Mouse (Mus musculus) G1E (cell line): ENCODE data around the gene Bzw2. TPM values are rescaled to one million over a fixed set of nuclear protein-coding genes. Genes with fewer than 3 reads are reported as not detected.

ENCODE experiments used
- ATAC-seq: 2 replicates; pipeline ENCODE4 v1.8.0; 2016; ENCODE audit warnings: mild to moderate bottlenecking; ENCODE audit not compliant: insufficient number of reproducible peaks, poor library complexity, low FRiP score, severe bottlenecking; ENCODE audit errors: extremely low read depth
- DNase-seq: peaks from one replicate; pipeline ENCODE4 v3.0.0; 2012; ENCODE audit warnings: low spot score
- H3K27me3 ChIP-seq: 2 replicates; pipeline ENCODE4 v1.6.1; 2012; ENCODE audit warnings: mild to moderate bottlenecking, low read length, inconsistent platforms; ENCODE audit not compliant: insufficient read depth
- H3K36me3 ChIP-seq: replicated peaks from 2 replicates; pipeline ENCODE3; 2012; ENCODE audit warnings: mild to moderate bottlenecking, inconsistent platforms
- H3K4me1 ChIP-seq: 2 replicates; pipeline ENCODE4 v1.6.1; 2012; ENCODE audit warnings: low read depth, low read length, inconsistent platforms, mixed read lengths; ENCODE audit not compliant: insufficient read depth
- H3K4me3 ChIP-seq: 2 replicates; pipeline ENCODE4 v1.5.1; 2012; ENCODE audit warnings: low read depth, mild to moderate bottlenecking, inconsistent platforms, low read length, moderate library complexity, mixed read lengths
- H3K9me3 ChIP-seq: replicated peaks from 2 replicates; pipeline ENCODE4 v1.6.1; 2012; ENCODE audit warnings: inconsistent platforms
- CTCF ChIP-seq: IDR thresholded peaks from 2 replicates; pipeline ENCODE4 v1.5.1; 2012; ENCODE audit warnings: low read depth, low read length, inconsistent platforms, mixed read lengths
- GATA1 ChIP-seq: IDR thresholded peaks from 2 replicates; pipeline ENCODE4 v1.6.1; 2012; ENCODE audit warnings: borderline replicate concordance, low read length, inconsistent platforms, mixed read lengths
- GATA2 ChIP-seq: IDR thresholded peaks from 2 replicates; pipeline ENCODE4 v1.6.1; 2012; ENCODE audit warnings: low read depth, low read length, inconsistent platforms, borderline replicate concordance
- POLR2AphosphoS5 ChIP-seq: IDR thresholded peaks from 2 replicates; pipeline ENCODE4 v1.6.1; 2012; ENCODE audit warnings: low read depth, low read length, inconsistent platforms; ENCODE audit not compliant: insufficient replicate concordance
- TAL1 ChIP-seq: conservative IDR thresholded peaks from 2 replicates; pipeline ENCODE4 v1.6.1; 2012; ENCODE audit warnings: low read depth, low read length, inconsistent platforms, mixed read lengths
- polyA plus RNA-seq: library from polyadenylated mRNA; stranded (reverse); fragments of >175 nt; gene quantifications from 2 replicates; pipeline ENCODE4 v1.2.3, GENCODE M21; 2012
- total RNA-seq, 2 experiments: library from RNA; stranded (forward) in 1 of 2; stranded (reverse) in 1 of 2; fragments of 200-1000 nt in 1 of 2; fragments of >200 nt in 1 of 2; fragmentation: Nextera tagmentation in 1 of 2; gene quantifications; 2 replicates each; pipeline ENCODE4 v1.2.3; 2014 to 2017

Bzw2 gene
- total and polyA plus RNA-seq, 3 experiments: 23.8 to 134 (median 129) TPM

DNA sequence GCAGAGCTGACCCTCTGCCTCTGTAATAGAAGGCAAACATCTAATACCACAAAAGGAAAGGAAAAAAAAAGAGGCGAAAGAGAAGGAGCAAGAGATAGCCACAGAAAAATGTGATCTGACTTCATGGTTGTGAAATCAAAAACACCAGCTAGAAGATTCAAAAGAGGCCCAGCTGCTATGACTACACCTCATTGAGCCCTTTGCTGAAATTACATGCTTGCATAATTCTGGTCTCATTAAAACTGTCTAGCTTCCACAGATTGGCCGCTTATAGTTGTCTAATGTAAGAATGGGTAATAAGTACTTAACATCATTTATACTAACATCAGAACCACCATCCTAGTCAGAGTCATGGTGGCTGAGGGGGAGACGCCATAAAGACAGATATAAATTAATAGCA lies 25.2 kb downstream of the Bzw2 start:
- H3K27me3 ChIP-seq: no peaks in the 10 kb centered on the region
- H3K9me3 ChIP-seq: no peaks in the 10 kb centered on the region
- H3K4me1 ChIP-seq: peaks cover 6% of the 10 kb centered on the region; the same call in 1 of the 2 replicates
- H3K36me3 ChIP-seq: peaks cover 93% of the 10 kb centered on the region
- H3K4me3 ChIP-seq: no peak overlapping the region
- DNase-seq (no peak), ATAC-seq (no peak)
- TF ChIP-seq TAL1: no peak
- no peak for TF ChIP-seq GATA2
- no peak for TF ChIP-seq CTCF
- no peak for TF ChIP-seq POLR2AphosphoS5
- TF ChIP-seq GATA1: no peak

- Histone ChIP-seq H3K36me3 (peaks cover 92% of the 10 kb centered on the region), H3K9me3 (no peaks in the 10 kb centered on the region), H3K27me3 (no peaks in the 10 kb centered on the region), H3K4me3 (no peak overlapping the region), H3K4me1 (peaks cover 6% of the 10 kb centered on the region; the same call in 1 of the 2 replicates)
- DNase-seq: no peak
- ATAC-seq: no peak
- TF ChIP-seq CTCF (no peak), GATA1 (no peak), POLR2AphosphoS5 (no peak), GATA2 (no peak), TAL1 (no peak)
Observed at GRCm38 (mm10) chr12:36132254-36132653, 25.6 kb downstream of the Bzw2 start.

DNA sequence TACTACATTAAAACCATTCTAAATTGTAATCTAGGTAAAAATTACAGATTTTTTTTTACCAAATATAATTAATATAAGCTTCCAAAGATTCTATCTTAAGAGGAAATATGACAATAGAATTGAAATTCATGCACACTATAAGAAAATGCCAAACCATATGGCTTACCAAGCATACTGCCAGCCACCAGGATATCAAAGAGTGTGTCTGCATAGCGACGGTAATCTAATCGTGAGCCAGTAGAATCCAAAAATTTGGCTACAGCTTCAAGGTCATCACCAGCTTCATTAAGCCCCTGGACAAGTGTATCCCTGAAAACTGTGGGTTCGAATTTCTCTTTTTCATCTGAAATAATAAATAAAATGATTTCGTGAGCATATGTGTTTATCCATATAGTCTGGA lies 28.1 kb downstream of the Bzw2 start:
- TF ChIP-seq POLR2AphosphoS5: no peak
- ATAC-seq (no peak), DNase-seq (no peak)
- Histone ChIP-seq H3K4me1 (peaks cover 6% of the 10 kb centered on the region; the same call in 1 of the 2 replicates), H3K4me3 (no peak overlapping the region), H3K9me3 (no peaks in the 10 kb centered on the region), H3K36me3 (peaks cover 88% of the 10 kb centered on the region), H3K27me3 (no peaks in the 10 kb centered on the region)

GRCm38 (mm10) chr12:36126049-36126448 lies 31.8 kb downstream of the Bzw2 start:
- H3K4me3 ChIP-seq: no peak overlapping the region
- no peaks in the 10 kb centered on the region for H3K27me3 ChIP-seq
- DNase-seq: no peak
- H3K9me3 ChIP-seq: no peaks in the 10 kb centered on the region
- TF ChIP-seq GATA2 (no peak), TAL1 (no peak), CTCF (no peak), POLR2AphosphoS5 (no peak), GATA1 (no peak)
- H3K36me3 ChIP-seq: peaks cover 86% of the 10 kb centered on the region
- no peaks in the 10 kb centered on the region; the same call in 1 of the 2 replicates for H3K4me1 ChIP-seq
- ATAC-seq: no peak

DNA sequence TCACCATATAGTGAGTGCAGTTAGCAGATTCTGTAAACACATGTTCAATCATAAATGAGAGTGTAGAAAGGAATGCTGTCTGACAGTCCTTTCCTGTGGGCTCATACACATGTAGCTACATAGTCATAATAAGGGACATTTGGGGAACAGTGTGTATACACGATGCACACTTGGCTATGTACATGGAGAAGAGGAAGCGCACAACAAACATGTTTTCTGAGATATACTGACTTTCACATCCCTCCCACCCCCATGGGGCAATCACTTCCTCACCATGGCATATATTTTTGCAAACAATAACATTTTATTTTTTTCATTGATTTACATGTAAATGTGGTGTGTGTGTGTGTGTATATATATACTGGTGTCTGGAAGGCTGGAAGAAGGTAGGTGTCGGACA lies 38.6 kb downstream of the Bzw2 start:
- Histone ChIP-seq H3K4me1 (no peaks in the 10 kb centered on the region), H3K4me3 (no peak overlapping the region), H3K9me3 (no peaks in the 10 kb centered on the region), H3K27me3 (no peaks in the 10 kb centered on the region), H3K36me3 (peaks cover 90% of the 10 kb centered on the region)
- ATAC-seq (no peak), DNase-seq (no peak)
- TF ChIP-seq TAL1 (no peak), POLR2AphosphoS5 (no peak), GATA1 (no peak), CTCF (no peak), GATA2 (no peak)

GRCm38 (mm10) chr12:36117161-36117560 lies 40.7 kb downstream of the Bzw2 start:
- H3K27me3 ChIP-seq: no peaks in the 10 kb centered on the region
- no peak for DNase-seq
- peaks cover 91% of the 10 kb centered on the region for H3K36me3 ChIP-seq
- ATAC-seq: no peak
- no peak overlapping the region for H3K4me3 ChIP-seq
- H3K9me3 ChIP-seq: no peaks in the 10 kb centered on the region
- TF ChIP-seq CTCF: no peak
- TF ChIP-seq TAL1: no peak
- no peak for TF ChIP-seq GATA1
- no peak for TF ChIP-seq GATA2
- TF ChIP-seq POLR2AphosphoS5: no peak
- no peaks in the 10 kb centered on the region for H3K4me1 ChIP-seq

DNA sequence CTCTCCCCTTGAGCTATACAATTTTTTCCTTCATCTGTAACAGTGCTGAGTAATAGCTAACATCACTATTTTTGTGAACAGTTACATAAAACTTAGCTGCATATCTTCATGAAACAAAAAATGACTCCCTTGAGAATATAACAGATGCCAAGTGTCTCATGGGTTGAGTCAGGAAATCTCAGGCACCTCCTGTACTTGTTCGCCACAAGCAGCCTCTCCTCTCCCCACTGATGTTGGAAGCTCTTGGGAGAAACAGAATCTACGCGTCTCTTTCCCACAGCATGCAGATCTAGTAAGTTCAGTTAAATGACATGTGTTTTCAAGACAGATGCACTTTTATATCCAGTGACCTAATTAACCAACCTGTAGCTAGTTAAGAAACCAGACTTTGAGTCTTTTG lies 45.8 kb downstream of the Bzw2 start:
- DNase-seq (no peak), ATAC-seq (no peak)
- Histone ChIP-seq H3K27me3 (no peaks in the 10 kb centered on the region), H3K4me1 (no peaks in the 10 kb centered on the region), H3K4me3 (no peak overlapping the region), H3K9me3 (peaks cover 4% of the 10 kb centered on the region), H3K36me3 (peaks cover 94% of the 10 kb centered on the region)
- TF ChIP-seq TAL1 (no peak), POLR2AphosphoS5 (no peak), GATA2 (no peak), GATA1 (no peak), CTCF (no peak)
